Mouse (Mus musculus) bone marrow, adult 2 months (tissue): ENCODE data around the gene Kif28. TPM values are rescaled to one million over a fixed set of nuclear protein-coding genes. Genes with fewer than 3 reads are reported as not detected.
"Not testable (repeated sequence)": the region's sequence is repeated elsewhere in the genome, so short reads cannot be mapped to it uniquely, and the experiment has no call there.

Experiments used
- H3K27ac ChIP-seq: fragments of 200-500 bp; 2 replicates; pipeline ENCODE4 v1.5.1; 2012; ENCODE audit warnings: low read depth, mild to moderate bottlenecking, control low read depth, inconsistent platforms, low read length; ENCODE audit not compliant: control insufficient read depth, poor library complexity, insufficient read depth
- H3K4me1 ChIP-seq: fragments of 200-500 bp; 2 replicates; pipeline ENCODE4 v1.6.1; 2011; ENCODE audit warnings: low read length; ENCODE audit not compliant: control insufficient read depth, insufficient read depth
- H3K4me3 ChIP-seq: fragments of 200-500 bp; replicated peaks from 2 replicates; pipeline ENCODE3; 2011; ENCODE audit warnings: mild to moderate bottlenecking, low read depth, low read length, control low read depth; ENCODE audit not compliant: control insufficient read depth
- CTCF ChIP-seq: fragments of 200-500 bp; IDR thresholded peaks from 2 replicates; pipeline ENCODE4 v1.5.1; 2011; ENCODE audit warnings: low read length, control low read depth; ENCODE audit not compliant: control insufficient read depth, insufficient read depth
- POLR2A ChIP-seq: fragments of 200-500 bp; IDR thresholded peaks from 2 replicates; pipeline ENCODE4 v1.6.1; 2011; ENCODE audit warnings: low read depth, mild to moderate bottlenecking, control low read depth, low read length, borderline replicate concordance; ENCODE audit not compliant: control insufficient read depth
- WGBS: fragments of 180-500 bp; shearing (Covaris S2); methylation state at CpG from one replicate; pipeline ENCODE4 v1.1.7; 2018; 5-methylcytosine and 5-hydroxymethylcytosine counted together
- polyA plus RNA-seq: library from polyadenylated mRNA; stranded (reverse); fragments of >200 nt; gene quantifications from 2 replicates; pipeline ENCODE4 v1.2.4, GENCODE M21; 2011; ENCODE audit warnings: low replicate concordance; ENCODE audit not compliant: missing spikeins, insufficient read depth, insufficient read length

Kif28 gene
- polyA plus RNA-seq, 1 experiment, result not detected

- WGBS, result under 1% methylated on average over 81 of the region's 84 CpGs
- Histone ChIP-seq H3K27ac (peak within 1 kb of the TSS; percentile 21; the same call in 1 of the 2 replicates), H3K4me3 (peak within 1 kb of the TSS; percentile 82), H3K4me1 (no peaks in the 10 kb centered on the region; the same call in 1 of the 2 replicates)
- TF ChIP-seq CTCF (no peak), POLR2A (no peak; the same call in 1 of the 2 replicates)
Measured at GRCm38 (mm10) chr1:179668013-179668805, 76.9 kb downstream of the Kif28 start, which contains the start of gene Sccpdh. Gene Sccpdh (plus strand): TSS chr1:179668210.

GRCm38 (mm10) chr1:179667450-179667849 lies 77.6 kb downstream of the Kif28 start:
- WGBS, result 48% methylated on average over 7 of the region's 7 CpGs
- Histone ChIP-seq H3K4me3 (no peak overlapping the region), H3K4me1 (no peaks in the 10 kb centered on the region; the same call in 1 of the 2 replicates), H3K27ac (no peak overlapping the region)
- no peak for TF ChIP-seq CTCF
- no peak for TF ChIP-seq POLR2A

GRCm38 (mm10) chr1:179666971-179667370 lies 78.1 kb downstream of the Kif28 start:
- no peak for TF ChIP-seq POLR2A
- TF ChIP-seq CTCF, result no peak
- Histone ChIP-seq H3K4me3 (no peak overlapping the region), H3K27ac (no peak overlapping the region), H3K4me1 (no peaks in the 10 kb centered on the region; the same call in 1 of the 2 replicates)
- WGBS, result 86% methylated on average over 2 of the region's 2 CpGs

GRCm38 (mm10) chr1:179664309-179664930 lies 80.7 kb downstream of the Kif28 start:
- no peaks in the 10 kb centered on the region; the same call in 1 of the 2 replicates for H3K4me1 ChIP-seq
- no peak overlapping the region for H3K4me3 ChIP-seq
- 81% methylated on average over 4 of the region's 4 CpGs for WGBS
- TF ChIP-seq POLR2A (no peak), CTCF (no peak)
- H3K27ac ChIP-seq, result no peak overlapping the region

GRCm38 (mm10) chr1:179663065-179663464 lies 82.0 kb downstream of the Kif28 start:
- no peak overlapping the region for H3K4me3 ChIP-seq
- TF ChIP-seq CTCF (no peak), POLR2A (no peak)
- WGBS, result 84% methylated on average over 5 of the region's 5 CpGs
- H3K4me1 ChIP-seq, result no peaks in the 10 kb centered on the region
- no peak overlapping the region for H3K27ac ChIP-seq

- H3K4me3 ChIP-seq, result no peak overlapping the region
- WGBS, result 88% methylated on average over 5 of the region's 5 CpGs
- TF ChIP-seq POLR2A (no peak), CTCF (no peak)
- no peaks in the 10 kb centered on the region; the same call in 1 of the 2 replicates for H3K4me1 ChIP-seq
- no peak overlapping the region for H3K27ac ChIP-seq
Measured at GRCm38 (mm10) chr1:179651224-179651623, 93.8 kb downstream of the Kif28 start.

GRCm38 (mm10) chr1:179650284-179650683 lies 94.8 kb downstream of the Kif28 start:
- no peak for TF ChIP-seq CTCF
- no peak for TF ChIP-seq POLR2A
- no peak overlapping the region for H3K4me3 ChIP-seq
- WGBS, result 26% methylated on average over 4 of the region's 4 CpGs
- H3K27ac ChIP-seq, result no peak overlapping the region
- H3K4me1 ChIP-seq, result no peaks in the 10 kb centered on the region; the same call in 1 of the 2 replicates

- no peak for TF ChIP-seq POLR2A
- Histone ChIP-seq H3K4me1 (no peaks in the 10 kb centered on the region; the same call in 1 of the 2 replicates), H3K27ac (no peak overlapping the region), H3K4me3 (no peak overlapping the region)
- 54% methylated on average over 3 of the region's 3 CpGs for WGBS
Measured at GRCm38 (mm10) chr1:179649324-179649723, 95.7 kb downstream of the Kif28 start.

- not testable (repeated sequence) for H3K27ac ChIP-seq, H3K4me3 ChIP-seq, H3K4me1 ChIP-seq
- 75% methylated on average over 4 of the region's 5 CpGs for WGBS
Measured at GRCm38 (mm10) chr1:179648678-179649077, 96.4 kb downstream of the Kif28 start.
